In genomic region chr2:146681979-146682378, GRCm38 (mm10) we compare ENCODE assay signal across 16 mouse cellular contexts.
"Had no signal": no experiment of that assay in that cellular context is flagged by ENCODE, and none has a peak within 500 bp of the region (broad histone marks: within the 10 kb centered on the region; RNA-seq: fewer than 3 reads in every experiment).

No protein-coding gene starts in this region.

- ATAC-seq: liver, postnatal 0 days; lung, postnatal 0 days; midbrain, embryonic 15.5 days had no signal

- H3K9me3 ChIP-seq: liver, embryonic 13.5 days; liver, embryonic 15.5 days; megakaryocyte, embryonic 14.5 days; midbrain, embryonic 12.5 days; midbrain, embryonic 15.5 days; neural tube, embryonic 12.5 days had no signal

- H3K4me3 ChIP-seq: liver, embryonic 13.5 days; liver, embryonic 15.5 days; megakaryocyte, embryonic 14.5 days; midbrain, embryonic 12.5 days; midbrain, embryonic 15.5 days; neural tube, embryonic 12.5 days had no signal

- H3K9ac ChIP-seq: liver, embryonic 13.5 days; liver, embryonic 15.5 days; liver, postnatal 0 days; lung, embryonic 14.5 days; midbrain, embryonic 12.5 days; midbrain, embryonic 15.5 days; neural tube, embryonic 12.5 days had no signal

- DNase-seq: liver, embryonic 13.5 days; liver, postnatal 0 days; lung, embryonic 14.5 days; lung, postnatal 14 days; lung, postnatal 36 days; right cerebral cortex, postnatal 14 days; thymus, adult 18-20 months; thymus, postnatal 14 days; thymus, postnatal 36 days had no signal

- H3K27me3 ChIP-seq: liver, embryonic 13.5 days; liver, embryonic 15.5 days; midbrain, embryonic 12.5 days; neural tube, embryonic 12.5 days had no signal

- H3K36me3 ChIP-seq: liver, embryonic 13.5 days; liver, embryonic 15.5 days; midbrain, embryonic 12.5 days; midbrain, embryonic 15.5 days; neural tube, embryonic 12.5 days had no signal

- H3K4me2 ChIP-seq: liver, embryonic 13.5 days; liver, embryonic 15.5 days; lung, embryonic 14.5 days; midbrain, embryonic 12.5 days; midbrain, embryonic 15.5 days; neural tube, embryonic 12.5 days had no signal

- H3K4me1 ChIP-seq: liver, embryonic 13.5 days; liver, embryonic 15.5 days; megakaryocyte, embryonic 14.5 days; midbrain, embryonic 12.5 days; midbrain, embryonic 15.5 days; neural tube, embryonic 12.5 days had no signal

- H3K27ac ChIP-seq: liver, embryonic 13.5 days; liver, embryonic 15.5 days; macrophage; midbrain, embryonic 12.5 days; midbrain, embryonic 15.5 days; neural tube, embryonic 12.5 days had no signal
